Mouse (Mus musculus): Measurements from ENCODE around the gene Smc5. TPM values are rescaled to one million over a fixed set of nuclear protein-coding genes. Genes with fewer than 3 reads are reported as not detected.

Gene Smc5
- polyA plus RNA-seq, 2 experiments, result 33.4 to 56.3 TPM

GRCm38 (mm10) chr19:23175511-23175910 lies 98.2 kb downstream of the Smc5 start:
- TF ChIP-seq POLR2A (IDR thresholded peaks at IDR 0.05; ENCODE audit: borderline replicate concordance, extremely low read depth, insufficient read depth, insufficient read length), result no peak
- WGBS, result 74% methylated on average over 2 of the region's 2 CpGs

GRCm38 (mm10) chr19:23175090-23175489 lies 98.6 kb downstream of the Smc5 start:
- TF ChIP-seq POLR2A (IDR thresholded peaks at IDR 0.05; ENCODE audit: borderline replicate concordance, extremely low read depth, insufficient read depth, insufficient read length), result no peak
- Histone ChIP-seq H3K4me2 (replicated peaks; ENCODE audit: low read depth, low read length, severe bottlenecking) (no peak overlapping the region), H3K36me3 (ENCODE audit: control insufficient read depth, insufficient read depth, low read length) (no peaks in the 10 kb centered on the region), H3K9me3 (ENCODE audit: control insufficient read depth, low read length) (no peaks in the 10 kb centered on the region), H3K9ac (ENCODE audit: low read depth, low read length, severe bottlenecking) (no peak overlapping the region), H3K4me1 (ENCODE audit: control insufficient read depth, insufficient read depth, low read length) (no peaks in the 10 kb centered on the region), H3K27ac (replicated peaks; ENCODE audit: low read depth, low read length) (no peak overlapping the region), H3K4me3 (replicated peaks; ENCODE audit: low read length) (no peak overlapping the region), H3K27me3 (ENCODE audit: control insufficient read depth, insufficient read depth, low read length) (no peaks in the 10 kb centered on the region)
- DNase-seq (ENCODE audit: low spot score) (no peak), ATAC-seq (ENCODE audit: low FRiP score, low read depth) (no peak)
- WGBS, result 89% methylated on average over 3 of the region's 3 CpGs

More at GRCm38 (mm10) chr19:23175511-23175910, 98.2 kb downstream of the Smc5 start:
- no peak for ATAC-seq (ENCODE audit: low FRiP score, low read depth)
- Histone ChIP-seq H3K4me1 (ENCODE audit: control insufficient read depth, insufficient read depth, low read length) (no peaks in the 10 kb centered on the region), H3K9me3 (ENCODE audit: control insufficient read depth, low read length) (no peaks in the 10 kb centered on the region), H3K4me3 (replicated peaks; ENCODE audit: low read length) (no peak overlapping the region), H3K27me3 (ENCODE audit: control insufficient read depth, insufficient read depth, low read length) (no peaks in the 10 kb centered on the region), H3K36me3 (ENCODE audit: control insufficient read depth, insufficient read depth, low read length) (no peaks in the 10 kb centered on the region), H3K9ac (ENCODE audit: low read depth, low read length, severe bottlenecking) (no peak overlapping the region), H3K4me2 (replicated peaks; ENCODE audit: low read depth, low read length, severe bottlenecking) (no peak overlapping the region), H3K27ac (replicated peaks; ENCODE audit: low read depth, low read length) (no peak overlapping the region)
- no peak for DNase-seq (ENCODE audit: low spot score)

GRCm38 (mm10) chr19:23171136-23171535 lies 102.6 kb downstream of the Smc5 start:
- 74% methylated on average over 2 of the region's 2 CpGs for WGBS
- no peaks in the 10 kb centered on the region for H3K36me3 ChIP-seq (ENCODE audit: control insufficient read depth, insufficient read depth, low read length)
- H3K4me2 ChIP-seq (replicated peaks; ENCODE audit: low read depth, low read length, severe bottlenecking), result no peak overlapping the region
- DNase-seq (ENCODE audit: low spot score) (no peak), ATAC-seq (ENCODE audit: low FRiP score, low read depth) (no peak)
- H3K4me3 ChIP-seq (replicated peaks; ENCODE audit: low read length), result no peak overlapping the region
- H3K4me1 ChIP-seq (ENCODE audit: control insufficient read depth, insufficient read depth, low read length), result no peaks in the 10 kb centered on the region
- no peak for TF ChIP-seq POLR2A (IDR thresholded peaks at IDR 0.05; ENCODE audit: borderline replicate concordance, extremely low read depth, insufficient read depth, insufficient read length)
- H3K9ac ChIP-seq (ENCODE audit: low read depth, low read length, severe bottlenecking), result no peak overlapping the region
- no peaks in the 10 kb centered on the region for H3K27me3 ChIP-seq (ENCODE audit: control insufficient read depth, insufficient read depth, low read length)
- H3K27ac ChIP-seq (replicated peaks; ENCODE audit: low read depth, low read length), result no peak overlapping the region
- no peaks in the 10 kb centered on the region for H3K9me3 ChIP-seq (ENCODE audit: control insufficient read depth, low read length)

GRCm38 (mm10) chr19:23170476-23170875 lies 103.2 kb downstream of the Smc5 start:
- DNase-seq (ENCODE audit: low spot score), result no peak

GRCm38 (mm10) chr19:23169659-23170050 lies 104.0 kb downstream of the Smc5 start:
- ATAC-seq (ENCODE audit: low FRiP score, low read depth), result no peak
- no peaks in the 10 kb centered on the region for H3K9me3 ChIP-seq (ENCODE audit: control insufficient read depth, low read length)
- H3K4me2 ChIP-seq (replicated peaks; ENCODE audit: low read depth, low read length, severe bottlenecking), result no peak overlapping the region
- no peak for TF ChIP-seq POLR2A (IDR thresholded peaks at IDR 0.05; ENCODE audit: borderline replicate concordance, extremely low read depth, insufficient read depth, insufficient read length)
- no peak overlapping the region for H3K27ac ChIP-seq (replicated peaks; ENCODE audit: low read depth, low read length)
- H3K27me3 ChIP-seq (ENCODE audit: control insufficient read depth, insufficient read depth, low read length), result no peaks in the 10 kb centered on the region
- H3K4me3 ChIP-seq (replicated peaks; ENCODE audit: low read length), result no peak overlapping the region
- no peak overlapping the region for H3K9ac ChIP-seq (ENCODE audit: low read depth, low read length, severe bottlenecking)
- 100% methylated on average over 2 of the region's 2 CpGs for WGBS
- no peaks in the 10 kb centered on the region for H3K36me3 ChIP-seq (ENCODE audit: control insufficient read depth, insufficient read depth, low read length)
- DNase-seq (ENCODE audit: low spot score), result no peak
- no peaks in the 10 kb centered on the region for H3K4me1 ChIP-seq (ENCODE audit: control insufficient read depth, insufficient read depth, low read length)

More at GRCm38 (mm10) chr19:23170476-23170875, 103.2 kb downstream of the Smc5 start:
- WGBS, result 62% methylated on average over 5 of the region's 5 CpGs
- H3K36me3 ChIP-seq (ENCODE audit: control insufficient read depth, insufficient read depth, low read length), result no peaks in the 10 kb centered on the region
- no peaks in the 10 kb centered on the region for H3K27me3 ChIP-seq (ENCODE audit: control insufficient read depth, insufficient read depth, low read length)
- ATAC-seq (ENCODE audit: low FRiP score, low read depth), result no peak
- no peak for TF ChIP-seq POLR2A (IDR thresholded peaks at IDR 0.05; ENCODE audit: borderline replicate concordance, extremely low read depth, insufficient read depth, insufficient read length)
- no peak overlapping the region for H3K4me3 ChIP-seq (replicated peaks; ENCODE audit: low read length)
- no peaks in the 10 kb centered on the region for H3K9me3 ChIP-seq (ENCODE audit: control insufficient read depth, low read length)
- no peak overlapping the region for H3K27ac ChIP-seq (replicated peaks; ENCODE audit: low read depth, low read length)
- no peaks in the 10 kb centered on the region for H3K4me1 ChIP-seq (ENCODE audit: control insufficient read depth, insufficient read depth, low read length)
- H3K4me2 ChIP-seq (replicated peaks; ENCODE audit: low read depth, low read length, severe bottlenecking), result no peak overlapping the region
- H3K9ac ChIP-seq (ENCODE audit: low read depth, low read length, severe bottlenecking), result no peak overlapping the region
